ENCODE assay signal across 14 mouse cellular contexts in genomic region chr13:60417015-60417414, GRCm38 (mm10).
DNase-seq lines count a peak whose midpoint lies in the region; ATAC-seq and TF ChIP-seq lines count a peak whose summit lies in the region.
"Had no signal": no experiment of that assay in that cellular context is flagged by ENCODE, and none has a peak within 500 bp of the region (broad histone marks: within the 10 kb centered on the region; RNA-seq: fewer than 3 reads in every experiment).

No protein-coding gene starts in this region.

- H3K27ac ChIP-seq in heart, embryonic 13.5 days (replicated peaks), result peak overlapping the region; percentile 66
- H3K27ac ChIP-seq in embryonic facial prominence, embryonic 10.5 days (replicated peaks), result peak overlapping the region; percentile 73; the same call in 1 of the 2 replicates
- peak overlapping the region; percentile 85 for H3K27ac ChIP-seq in embryonic facial prominence, embryonic 15.5 days (replicated peaks)
- H3K27ac ChIP-seq: hindbrain, embryonic 10.5 days; macrophage; neural tube, embryonic 13.5 days had no signal

- no peak overlapping the region for H3K4me2 ChIP-seq in heart, embryonic 13.5 days
- no peak overlapping the region for H3K4me2 ChIP-seq in embryonic facial prominence, embryonic 15.5 days (replicated peaks)
- peak overlapping the region; percentile 37 for H3K4me2 ChIP-seq in myocyte (ENCODE audit: low read depth)
- H3K4me2 ChIP-seq: neural tube, embryonic 13.5 days had no signal

- no peaks in the 10 kb centered on the region for H3K36me3 ChIP-seq in heart, embryonic 13.5 days
- H3K36me3 ChIP-seq in embryonic facial prominence, embryonic 10.5 days (replicated peaks), result no peaks in the 10 kb centered on the region
- no peaks in the 10 kb centered on the region for H3K36me3 ChIP-seq in embryonic facial prominence, embryonic 15.5 days
- no peaks in the 10 kb centered on the region for H3K36me3 ChIP-seq in myocyte (ENCODE audit: control insufficient read depth, insufficient read depth)
- H3K36me3 ChIP-seq: hindbrain, embryonic 10.5 days; neural tube, embryonic 13.5 days had no signal

- H3K4me3 ChIP-seq in heart, embryonic 13.5 days, result no peak overlapping the region
- H3K4me3 ChIP-seq in embryonic facial prominence, embryonic 10.5 days, result no peak overlapping the region
- H3K4me3 ChIP-seq in embryonic facial prominence, embryonic 15.5 days (replicated peaks), result no peak overlapping the region
- no peak overlapping the region for H3K4me3 ChIP-seq in myocyte
- H3K4me3 ChIP-seq: hindbrain, embryonic 10.5 days; neural tube, embryonic 13.5 days had no signal

- ATAC-seq in heart, embryonic 13.5 days (ENCODE audit: extremely low read depth, insufficient number of reproducible peaks, low FRiP score, low TSS enrichment), result no peak
- no peak for ATAC-seq in embryonic facial prominence, embryonic 15.5 days (ENCODE audit: insufficient number of reproducible peaks, low FRiP score, low TSS enrichment, low read depth)
- ATAC-seq: intestine, postnatal 0 days had no signal

- no peaks in the 10 kb centered on the region for H3K79me2 ChIP-seq in myocyte (ENCODE audit: control insufficient read depth, insufficient read depth)

- no peaks in the 10 kb centered on the region for H3K27me3 ChIP-seq in heart, embryonic 13.5 days (replicated peaks)
- no peaks in the 10 kb centered on the region for H3K27me3 ChIP-seq in embryonic facial prominence, embryonic 10.5 days (replicated peaks; ENCODE audit: low read depth, poor library complexity, severe bottlenecking)
- H3K27me3 ChIP-seq in embryonic facial prominence, embryonic 15.5 days, result no peaks in the 10 kb centered on the region
- H3K27me3 ChIP-seq in myocyte (ENCODE audit: control insufficient read depth, insufficient read depth, insufficient read length), result no peaks in the 10 kb centered on the region
- H3K27me3 ChIP-seq: CH12.LX; neural tube, embryonic 13.5 days had no signal

- H3ac ChIP-seq in myocyte (ENCODE audit: control insufficient read depth, insufficient read length), result no peak overlapping the region

- no peak overlapping the region for H3K9ac ChIP-seq in heart, embryonic 13.5 days
- no peak overlapping the region for H3K9ac ChIP-seq in embryonic facial prominence, embryonic 15.5 days
- H3K9ac ChIP-seq: neural tube, embryonic 13.5 days had no signal

- WGBS in heart, embryonic 13.5 days, result 76% methylated on average over 8 of the region's 8 CpGs
- WGBS in embryonic facial prominence, embryonic 10.5 days, result 86% methylated on average over 8 of the region's 8 CpGs
- WGBS in embryonic facial prominence, embryonic 15.5 days, result 68% methylated on average over 8 of the region's 8 CpGs

- DNase-seq in heart, postnatal 4 days, result no peak
- DNase-seq in embryonic facial prominence, embryonic 10.5 days (ENCODE audit: low spot score), result no peak
- DNase-seq in ovary, postnatal 10 days (ENCODE audit: low spot score), result no peak
- DNase-seq in retina, embryonic 14.5 days (ENCODE audit: low spot score), result no peak
- DNase-seq: cerebellum, adult 9-10 months; thymus, postnatal 25 days had no signal

- no peak for TF ChIP-seq POLR2A in myocyte (IDR thresholded peaks at IDR 0.05; ENCODE audit: insufficient read length, low read depth)

- 0 out of 2 replicates have a peak, but pooled peaks cover 3% of the 10 kb centered on the region for H3K9me3 ChIP-seq in heart, embryonic 13.5 days
- no peaks in the 10 kb centered on the region for H3K9me3 ChIP-seq in embryonic facial prominence, embryonic 10.5 days
- no peaks in the 10 kb centered on the region for H3K9me3 ChIP-seq in embryonic facial prominence, embryonic 15.5 days (replicated peaks)
- H3K9me3 ChIP-seq: hindbrain, embryonic 10.5 days; neural tube, embryonic 13.5 days had no signal

- peaks cover 24% of the 10 kb centered on the region for H3K4me1 ChIP-seq in heart, embryonic 13.5 days
- H3K4me1 ChIP-seq in embryonic facial prominence, embryonic 10.5 days, result peaks cover 33% of the 10 kb centered on the region
- peaks cover 38% of the 10 kb centered on the region for H3K4me1 ChIP-seq in embryonic facial prominence, embryonic 15.5 days

TF ChIP-seq in myocyte, 11 proteins besides CTCF, POLR2A, EP300 and RAD21:
- no peak for TF ChIP-seq CEBPB (IDR thresholded peaks at IDR 0.05; ENCODE audit: insufficient read depth, poor library complexity, severe bottlenecking)
- TF ChIP-seq TCF12 (IDR thresholded peaks at IDR 0.05; ENCODE audit: insufficient read depth, poor library complexity, severe bottlenecking), result no peak
- TF ChIP-seq REST (IDR thresholded peaks at IDR 0.05; ENCODE audit: insufficient read depth, insufficient read length), result no peak
- no peak for TF ChIP-seq USF1 (IDR thresholded peaks at IDR 0.05; ENCODE audit: low read depth)
- TF ChIP-seq MYOG (IDR thresholded peaks at IDR 0.05; ENCODE audit: control insufficient read depth in 1 of 3, insufficient read depth in 1 of 3, insufficient read length in 2 of 3, low read depth in 2 of 3), result no peak
- no peak for TF ChIP-seq E2F4 (IDR thresholded peaks at IDR 0.05; ENCODE audit: insufficient read depth)
- no peak for TF ChIP-seq POLR2AphosphoS2 (IDR thresholded peaks at IDR 0.05; ENCODE audit: insufficient read length, low read depth)
- no peak for TF ChIP-seq SRF (IDR thresholded peaks at IDR 0.05; ENCODE audit: control insufficient read depth, insufficient read length, low read depth)
- TF ChIP-seq TCF3 (IDR thresholded peaks at IDR 0.05; ENCODE audit: insufficient read length, low read depth), result no peak
- no peak for TF ChIP-seq MAX (IDR thresholded peaks at IDR 0.05; ENCODE audit: low read depth)
- no peak for TF ChIP-seq MYOD1 (IDR thresholded peaks at IDR 0.05; ENCODE audit: control insufficient read depth in 1 of 3, insufficient read length in 2 of 3, low read depth in 2 of 3)
TF ChIP-seq in myocyte: peak in this region for 0.
